Mouse (Mus musculus) kidney, embryonic 15.5 days (tissue): Measurements from ENCODE around the gene Tmem253. TPM values are rescaled to one million over a fixed set of nuclear protein-coding genes. Genes with fewer than 3 reads are reported as not detected.

ENCODE experiments used
- polyA plus RNA-seq: library from polyadenylated mRNA; unstranded; fragments of >200 nt; fragmentation: Nextera tagmentation; extraction: Ambion mirVana; gene quantifications from 2 replicates; pipeline ENCODE4 v1.2.1, GENCODE M21; 2015

Gene Tmem253
- polyA plus RNA-seq, 1 experiment from 2014 or later, result 0.93 TPM

Other genes starting within 250 kb of the Tmem253 start
- gene Ang4, start 242.1 kb upstream of the Tmem253 start, polyA plus RNA-seq, result not detected in 2 replicates
- not detected in 2 replicates for gene AY358078, start 215.6 kb upstream of the Tmem253 start, polyA plus RNA-seq
- not detected in 2 replicates for gene Ear6, start 162.0 kb upstream of the Tmem253 start, polyA plus RNA-seq
- gene Mettl17, start 130.8 kb upstream of the Tmem253 start, polyA plus RNA-seq, result 54.7 and 60.3 TPM in 2 replicates
- 0.48 and 0.53 TPM in 2 replicates for gene Slc39a2, start 122.8 kb upstream of the Tmem253 start, polyA plus RNA-seq
- 39.0 and 46.3 TPM in 2 replicates for gene Ndrg2, start 101.5 kb upstream of the Tmem253 start, polyA plus RNA-seq
- not detected in 2 replicates for gene Tppp2, start 97.2 kb upstream of the Tmem253 start, polyA plus RNA-seq
- not detected in 2 replicates for gene Rnase13, start 92.9 kb upstream of the Tmem253 start, polyA plus RNA-seq
- gene Arhgef40, start 30.9 kb upstream of the Tmem253 start, polyA plus RNA-seq, result 86.1 and 105 TPM in 2 replicates
- 38.5 and 43.8 TPM in 2 replicates for gene Zfp219, start 5.1 kb downstream of the Tmem253 start, polyA plus RNA-seq
- gene Olfr221, start 26.8 kb downstream of the Tmem253 start, polyA plus RNA-seq, result not detected in 2 replicates
- 682 and 728 TPM in 2 replicates for gene Hnrnpc, start 88.4 kb downstream of the Tmem253 start, polyA plus RNA-seq
- gene Rpgrip1, start 95.0 kb downstream of the Tmem253 start, polyA plus RNA-seq, result 79.3 and 81.1 TPM in 2 replicates
- gene Supt16, start 181.8 kb downstream of the Tmem253 start, polyA plus RNA-seq, result 63.2 and 69.1 TPM in 2 replicates
- gene Chd8, start 242.1 kb downstream of the Tmem253 start, polyA plus RNA-seq, result 33.8 and 40.5 TPM in 2 replicates